Mouse (Mus musculus) heart, embryonic 10.5 days (tissue): ENCODE measurements around the gene Mrpl41. TPM values are rescaled to one million over a fixed set of nuclear protein-coding genes. Genes with fewer than 3 reads are reported as not detected.
"Not testable (repeated sequence)": the region's sequence is repeated elsewhere in the genome, so short reads cannot be mapped to it uniquely, and the experiment has no call there.

Source experiments
- DNase-seq: peaks from one replicate; pipeline ENCODE4 v3.0.0-alpha.2; 2017; ENCODE audit warnings: low spot score
- H3K27ac ChIP-seq: fragments of 300-500 bp; sonication (generic); 2 replicates; pipeline ENCODE4 v1.5.1; 2016; ENCODE audit warnings: mild to moderate bottlenecking
- H3K27me3 ChIP-seq: fragments of 300-500 bp; sonication (generic); 2 replicates; pipeline ENCODE4 v1.6.1; 2016; ENCODE audit warnings: mild to moderate bottlenecking; ENCODE audit not compliant: poor library complexity, insufficient read depth, severe bottlenecking
- H3K36me3 ChIP-seq: fragments of 300-500 bp; sonication (generic); 2 replicates; pipeline ENCODE4 v1.6.1; 2016; ENCODE audit warnings: mild to moderate bottlenecking, moderate library complexity
- H3K4me1 ChIP-seq: fragments of 300-500 bp; sonication (generic); 2 replicates; pipeline ENCODE4 v1.6.1; 2016; ENCODE audit warnings: mild to moderate bottlenecking
- H3K4me3 ChIP-seq: fragments of 300-500 bp; sonication (generic); 2 replicates; pipeline ENCODE4 v1.5.1; 2016; ENCODE audit warnings: mild to moderate bottlenecking, moderate library complexity
- H3K9me3 ChIP-seq: fragments of 300-500 bp; sonication (generic); 2 replicates; pipeline ENCODE4 v1.6.1; 2016; ENCODE audit warnings: mild to moderate bottlenecking, moderate library complexity
- WGBS: fragments of 180-500 bp; shearing (Covaris S2); methylation state at CpG from one replicate; pipeline ENCODE4 v1.1.7; 2016; 5-methylcytosine and 5-hydroxymethylcytosine counted together
- polyA plus RNA-seq: library from polyadenylated mRNA; unstranded; fragments of >200 nt; fragmentation: Nextera tagmentation; extraction: Ambion mirVana; gene quantifications from 2 replicates; pipeline ENCODE4 v1.2.1, GENCODE M21; 2016

Mrpl41 gene
- polyA plus RNA-seq, 1 experiment from 2014 or later: 132 TPM

- WGBS: 85% methylated on average over 4 of the region's 4 CpGs
- Histone ChIP-seq H3K4me1 (peaks cover 9% of the 10 kb centered on the region), H3K4me3 (no peak overlapping the region), H3K9me3 (no peaks in the 10 kb centered on the region), H3K27me3 (no peaks in the 10 kb centered on the region), H3K36me3 (peaks cover 74% of the 10 kb centered on the region), H3K27ac (no peak overlapping the region)
- DNase-seq: no peak
Observed at GRCm38 (mm10) chr2:24970386-24970785, 4.5 kb downstream of the Mrpl41 start.

GRCm38 (mm10) chr2:24962304-24963000 is 12.4 kb downstream of the Mrpl41 start, which contains the start of gene Dph7:
Gene Dph7, plus strand, starts transcription at chr2:24962400.
- H3K9me3 ChIP-seq: no peaks in the 10 kb centered on the region
- DNase-seq: peak; percentile 92
- H3K27me3 ChIP-seq: no peaks in the 10 kb centered on the region
- peak within 1 kb of the TSS; percentile 91 for H3K27ac ChIP-seq
- H3K36me3 ChIP-seq: peaks cover 61% of the 10 kb centered on the region
- WGBS: 2% methylated on average over 28 of the region's 28 CpGs
- peaks cover 9% of the 10 kb centered on the region for H3K4me1 ChIP-seq
- H3K4me3 ChIP-seq: peak within 1 kb of the TSS; percentile 86

DNA sequence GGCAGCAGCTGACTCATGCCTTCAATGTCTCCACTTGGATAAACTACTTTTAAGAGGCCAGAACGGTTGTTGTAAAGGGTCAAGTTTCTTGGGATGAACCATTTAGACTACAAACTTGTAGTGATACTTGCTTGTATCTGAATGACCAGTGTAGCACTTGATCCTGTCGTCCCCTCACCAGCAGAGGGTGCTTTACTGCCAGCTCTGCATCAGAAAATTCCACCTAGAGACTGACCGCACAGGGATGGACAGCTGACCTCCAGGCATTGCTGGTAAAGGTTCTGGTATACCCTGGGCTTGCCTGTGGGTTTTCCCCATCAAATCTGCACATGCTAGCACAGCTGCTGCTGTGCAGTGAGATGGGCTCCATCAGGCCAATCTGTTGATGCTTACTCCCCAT is 14.0 kb downstream of the Mrpl41 start:
- H3K9me3 ChIP-seq: no peaks in the 10 kb centered on the region
- peaks cover 9% of the 10 kb centered on the region for H3K4me1 ChIP-seq
- peaks cover 62% of the 10 kb centered on the region for H3K36me3 ChIP-seq
- H3K27me3 ChIP-seq: no peaks in the 10 kb centered on the region
- WGBS: 35% methylated on average over 3 of the region's 3 CpGs
- no peak overlapping the region for H3K4me3 ChIP-seq
- no peak for DNase-seq
- no peak overlapping the region for H3K27ac ChIP-seq

DNA sequence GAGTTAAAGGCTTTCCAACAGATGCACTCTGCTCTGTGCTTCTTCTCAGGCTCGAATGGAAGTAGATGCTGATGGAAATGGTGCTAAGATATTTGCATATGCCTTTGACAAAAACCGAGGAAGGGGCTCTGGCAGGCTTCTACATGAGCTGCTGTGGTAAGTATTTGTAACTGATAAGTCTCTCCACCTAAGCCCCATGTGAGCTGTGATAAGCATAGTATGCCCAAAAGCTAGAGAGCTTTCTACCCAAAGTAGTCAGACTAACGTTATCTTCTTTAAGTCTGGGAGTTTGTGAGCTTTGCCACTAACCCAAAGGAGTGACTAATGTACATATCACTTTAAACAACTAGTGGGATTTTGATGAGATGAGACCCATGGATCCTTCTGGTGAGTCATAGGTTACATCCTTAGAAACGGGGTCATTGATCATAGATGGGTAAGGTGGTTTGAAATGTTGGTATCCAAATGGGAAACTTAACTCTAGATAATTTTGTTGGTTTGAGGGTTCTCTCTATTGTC is 22.3 kb downstream of the Mrpl41 start:
- H3K4me3 ChIP-seq: no peak overlapping the region
- WGBS: 75% methylated on average over 4 of the region's 4 CpGs
- no peak for DNase-seq
- no peak overlapping the region for H3K27ac ChIP-seq
- peaks cover 56% of the 10 kb centered on the region for H3K36me3 ChIP-seq
- H3K4me1 ChIP-seq: peaks cover 20% of the 10 kb centered on the region
- H3K9me3 ChIP-seq: no peaks in the 10 kb centered on the region
- peaks cover 6% of the 10 kb centered on the region; the same call in 1 of the 2 replicates for H3K27me3 ChIP-seq

GRCm38 (mm10) chr2:24950189-24950535 is 24.7 kb downstream of the Mrpl41 start:
- Histone ChIP-seq H3K36me3 (peaks cover 36% of the 10 kb centered on the region), H3K27me3 (peaks cover 11% of the 10 kb centered on the region; the same call in 1 of the 2 replicates), H3K4me1 (peaks cover 20% of the 10 kb centered on the region), H3K9me3 (no peaks in the 10 kb centered on the region), H3K4me3 (peak overlapping the region; percentile 97), H3K27ac (peak overlapping the region; percentile 94)
- 0% methylated on average over 31 of the region's 31 CpGs for WGBS
- no peak for DNase-seq

GRCm38 (mm10) chr2:24949421-24950188 is 25.3 kb downstream of the Mrpl41 start, which contains the start of gene Zmynd19:
Gene Zmynd19, plus strand, starts transcription at chr2:24949792.
- WGBS: under 1% methylated on average over 107 of the region's 108 CpGs
- peak within 1 kb of the TSS; percentile 94 for H3K27ac ChIP-seq

DNA sequence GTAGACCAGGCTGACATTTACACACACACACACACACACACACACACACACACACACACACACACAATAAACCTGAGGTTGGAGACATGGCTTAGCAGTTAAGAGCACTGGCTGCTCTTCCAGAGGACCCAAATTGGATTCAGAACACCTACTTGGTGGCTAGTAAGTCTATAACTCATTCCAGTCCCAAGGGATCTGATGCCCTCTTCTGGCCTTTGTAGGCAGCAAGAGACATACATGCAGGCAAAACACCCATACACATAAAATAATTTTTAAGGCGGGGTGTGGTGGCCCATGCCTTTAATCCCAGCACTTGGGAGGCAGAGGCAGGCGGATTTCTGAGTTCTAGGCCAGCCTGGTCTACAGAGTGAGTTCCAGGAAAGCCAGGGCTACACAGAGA is 30.6 kb downstream of the Mrpl41 start:
- DNase-seq: not testable (repeated sequence)
- 42% methylated on average over 2 of the region's 2 CpGs for WGBS

More at GRCm38 (mm10) chr2:24949421-24950188, 25.3 kb downstream of the Mrpl41 start, which contains the start of gene Zmynd19:
- DNase-seq: peak; percentile 98
- Histone ChIP-seq H3K27me3 (peaks cover 11% of the 10 kb centered on the region; the same call in 1 of the 2 replicates), H3K4me3 (peak within 1 kb of the TSS; percentile 97), H3K9me3 (no peaks in the 10 kb centered on the region), H3K36me3 (peaks cover 30% of the 10 kb centered on the region), H3K4me1 (peaks cover 20% of the 10 kb centered on the region)

GRCm38 (mm10) chr2:24942092-24942491 is 32.8 kb downstream of the Mrpl41 start:
- H3K4me3 ChIP-seq: no peak overlapping the region
- H3K27ac ChIP-seq: no peak overlapping the region
- no peaks in the 10 kb centered on the region for H3K36me3 ChIP-seq
- H3K9me3 ChIP-seq: no peaks in the 10 kb centered on the region
- 0 out of 2 replicates have a peak, but pooled peaks cover 13% of the 10 kb centered on the region for H3K27me3 ChIP-seq
- no peaks in the 10 kb centered on the region for H3K4me1 ChIP-seq
- no peak for DNase-seq
- WGBS: 75% methylated on average over 4 of the region's 4 CpGs

More for the DNA sequence above, 30.6 kb downstream of the Mrpl41 start:
- not testable (repeated sequence) for H3K9me3 ChIP-seq, H3K4me1 ChIP-seq, H3K4me3 ChIP-seq, H3K36me3 ChIP-seq, H3K27ac ChIP-seq
- H3K27me3 ChIP-seq: peaks cover 11% of the 10 kb centered on the region; the same call in 1 of the 2 replicates

GRCm38 (mm10) chr2:24935057-24935796 is 39.7 kb downstream of the Mrpl41 start, which contains the start of gene Arrdc1:
Gene Arrdc1, minus strand, starts transcription at chr2:24935252.
- Histone ChIP-seq H3K36me3 (no peaks in the 10 kb centered on the region), H3K27ac (peak within 1 kb of the TSS; percentile 78), H3K4me3 (peak within 1 kb of the TSS; percentile 77), H3K4me1 (peaks cover 13% of the 10 kb centered on the region), H3K9me3 (no peaks in the 10 kb centered on the region), H3K27me3 (peaks cover 19% of the 10 kb centered on the region)
- WGBS: under 1% methylated on average over 49 of the region's 49 CpGs
- peak; percentile 98 for DNase-seq

DNA sequence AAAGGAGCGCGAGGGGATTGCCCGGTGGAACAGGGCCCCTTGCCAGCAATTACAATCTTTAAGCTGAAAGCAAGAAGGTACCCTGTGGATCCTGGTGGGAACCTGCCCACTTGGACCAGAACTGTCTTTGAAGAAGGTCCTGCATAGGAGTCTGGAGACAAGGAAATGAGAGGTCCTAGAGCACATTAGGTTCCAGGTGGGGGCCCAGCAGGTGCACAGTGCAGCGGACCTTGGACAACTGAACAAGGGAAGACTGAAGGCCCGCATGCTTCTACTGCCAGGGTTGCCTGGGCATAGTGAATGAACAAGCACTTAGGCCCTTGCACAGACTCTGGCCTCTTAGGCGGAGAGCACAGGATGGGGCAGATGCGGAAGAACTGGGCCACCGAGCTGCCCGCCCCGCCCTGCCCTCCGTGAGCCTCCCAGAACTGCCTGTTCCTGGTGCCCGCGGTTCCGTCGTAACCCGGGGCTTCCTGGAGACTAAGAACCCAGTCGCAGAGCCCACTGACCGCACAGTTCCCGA is 40.4 kb downstream of the Mrpl41 start:
- 8% methylated on average over 19 of the region's 19 CpGs for WGBS
- Histone ChIP-seq H3K4me1 (peaks cover 13% of the 10 kb centered on the region), H3K27ac (peak overlapping the region; percentile 78), H3K4me3 (peak overlapping the region; percentile 77), H3K27me3 (peaks cover 19% of the 10 kb centered on the region), H3K36me3 (no peaks in the 10 kb centered on the region), H3K9me3 (no peaks in the 10 kb centered on the region)
- DNase-seq: no peak

DNA sequence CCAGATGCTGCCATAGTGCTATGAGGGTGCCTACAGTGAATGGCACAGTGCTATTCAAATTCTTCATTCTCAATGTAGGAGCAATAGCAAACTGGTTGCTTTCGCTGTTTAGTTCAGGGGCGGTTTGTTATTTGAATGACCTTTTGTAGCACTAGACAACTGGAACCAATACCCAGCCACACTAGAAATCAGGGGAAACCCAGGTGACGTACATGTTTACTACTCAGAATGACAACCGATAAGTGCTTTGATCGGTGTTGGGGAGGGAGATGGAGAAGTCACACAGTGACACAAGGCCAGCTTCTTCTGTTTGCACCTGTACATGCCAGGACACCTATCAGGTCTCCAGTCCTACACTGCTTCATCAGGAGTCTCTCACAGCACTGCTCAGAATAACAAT is 45.3 kb downstream of the Mrpl41 start:
- Histone ChIP-seq H3K27ac (no peak overlapping the region), H3K4me1 (peaks cover 15% of the 10 kb centered on the region), H3K4me3 (no peak overlapping the region), H3K9me3 (no peaks in the 10 kb centered on the region), H3K27me3 (peaks cover 19% of the 10 kb centered on the region), H3K36me3 (no peaks in the 10 kb centered on the region)
- 88% methylated on average over 5 of the region's 5 CpGs for WGBS
- DNase-seq: no peak

DNA sequence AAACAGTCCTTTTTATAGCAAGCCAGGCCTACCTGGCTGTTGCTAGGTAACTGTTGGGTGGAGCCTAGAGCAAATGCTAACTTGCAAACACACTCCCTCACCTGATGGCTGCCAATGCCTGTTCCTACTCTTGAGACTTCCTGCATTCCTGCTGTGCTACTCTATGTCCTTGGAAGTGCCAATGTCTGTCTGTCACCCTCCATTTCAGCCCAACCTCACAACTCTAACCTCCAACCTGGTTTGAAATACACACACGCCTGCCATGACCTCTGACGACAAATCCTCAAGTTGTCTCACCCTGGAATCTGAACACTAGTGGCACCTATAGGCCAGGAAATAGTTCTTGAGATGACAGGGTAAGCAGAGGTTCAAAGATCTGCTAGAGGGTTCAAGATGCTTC is 45.8 kb downstream of the Mrpl41 start:
- Histone ChIP-seq H3K36me3 (no peaks in the 10 kb centered on the region), H3K4me3 (no peak overlapping the region), H3K27me3 (peaks cover 15% of the 10 kb centered on the region), H3K9me3 (no peaks in the 10 kb centered on the region), H3K27ac (no peak overlapping the region), H3K4me1 (peaks cover 11% of the 10 kb centered on the region; the same call in 1 of the 2 replicates)
- WGBS: 52% methylated on average over 2 of the region's 2 CpGs
- no peak for DNase-seq
